Mouse (Mus musculus): ENCODE measurements around the gene Robo3.

Robo3 gene

DNA sequence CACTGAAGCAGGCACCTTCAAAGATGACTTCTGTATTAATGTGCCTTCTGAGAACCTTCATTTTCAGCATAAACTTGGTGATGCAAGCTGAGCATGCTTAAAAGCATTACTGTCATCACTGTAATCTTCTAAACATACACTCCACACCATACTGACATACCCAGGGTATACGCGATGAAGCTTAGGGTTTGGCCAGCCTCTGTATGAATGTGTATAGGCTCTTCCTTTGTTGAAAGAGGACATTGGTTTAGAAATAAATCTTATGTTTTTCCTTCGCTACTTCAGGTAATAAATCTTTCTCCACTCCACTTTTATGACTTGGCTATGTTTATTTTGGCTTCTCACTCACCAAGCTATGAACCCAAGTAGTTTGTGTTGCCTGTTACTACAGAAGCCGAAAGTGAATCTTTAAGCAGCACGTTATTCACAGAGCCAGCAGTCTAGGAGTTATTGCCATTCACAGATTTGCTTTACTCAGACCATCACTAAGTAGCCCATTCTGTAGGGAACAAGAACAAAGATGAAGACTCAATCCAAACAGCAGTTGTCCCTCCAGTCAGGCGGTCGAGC is 61.7 kb downstream of the Robo3 start:
- in situ Hi-C loops (cut with MboI; ENCODE audit: low sequenced_read_pairs) = no loop called here

DNA sequence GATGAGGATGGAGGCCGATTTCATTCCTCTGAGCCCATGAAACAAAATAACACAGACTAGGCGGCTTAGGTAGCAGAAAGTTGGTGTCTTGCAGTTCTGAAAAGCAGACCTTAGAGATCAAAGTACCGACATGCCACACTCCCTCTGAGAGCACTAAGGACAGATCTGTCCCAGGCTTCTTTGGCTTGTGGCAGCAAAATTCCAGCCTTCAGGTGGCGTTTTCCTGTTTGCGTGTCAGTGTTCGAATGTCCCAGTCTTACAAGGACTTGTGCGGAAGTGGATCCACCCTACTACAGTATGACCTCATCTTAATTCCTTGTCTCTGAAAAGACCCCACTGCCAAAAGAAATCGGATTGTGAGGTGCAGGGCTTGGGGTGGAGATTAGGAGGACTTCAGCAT is 64.2 kb downstream of the Robo3 start:
- in situ Hi-C loops (cut with MboI; ENCODE audit: low sequenced_read_pairs) = no loop called here

DNA sequence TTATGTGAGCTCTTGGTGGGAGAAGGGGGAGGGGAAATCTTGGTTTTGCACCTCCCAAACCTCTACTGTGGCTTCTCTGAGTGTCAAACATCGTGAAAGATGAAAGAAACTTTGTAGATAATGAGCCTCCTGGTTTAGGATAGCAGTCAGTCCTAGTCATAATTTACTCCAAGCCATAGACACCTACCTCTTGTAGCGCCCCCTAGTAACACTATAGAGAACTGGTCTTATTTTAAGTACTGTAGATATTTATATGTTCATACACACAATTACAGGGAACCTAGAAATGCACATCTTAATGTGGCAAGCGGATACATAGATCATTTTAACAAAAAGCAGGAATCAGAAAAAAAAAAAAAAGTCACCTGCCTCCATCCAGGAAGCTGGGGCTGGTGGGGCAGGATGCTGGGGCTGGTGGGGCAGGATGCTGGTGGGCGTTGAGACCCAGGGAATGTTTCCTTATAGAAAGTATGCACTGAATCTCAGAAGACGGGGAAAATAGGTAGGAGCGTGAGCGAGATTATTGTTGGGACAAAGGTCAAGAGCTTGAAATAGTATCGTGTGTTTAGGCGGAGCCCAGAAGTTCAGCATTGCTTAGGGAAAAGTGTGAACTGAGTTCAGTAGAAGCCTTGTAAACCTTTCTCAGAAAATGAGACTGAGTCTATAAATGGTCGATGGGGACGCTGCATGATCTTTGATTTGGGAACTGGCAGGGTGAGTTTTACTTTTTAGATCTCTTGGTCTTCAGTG is 64.8 kb downstream of the Robo3 start:
- in situ Hi-C loops (cut with MboI; ENCODE audit: low sequenced_read_pairs) = no loop called here

DNA sequence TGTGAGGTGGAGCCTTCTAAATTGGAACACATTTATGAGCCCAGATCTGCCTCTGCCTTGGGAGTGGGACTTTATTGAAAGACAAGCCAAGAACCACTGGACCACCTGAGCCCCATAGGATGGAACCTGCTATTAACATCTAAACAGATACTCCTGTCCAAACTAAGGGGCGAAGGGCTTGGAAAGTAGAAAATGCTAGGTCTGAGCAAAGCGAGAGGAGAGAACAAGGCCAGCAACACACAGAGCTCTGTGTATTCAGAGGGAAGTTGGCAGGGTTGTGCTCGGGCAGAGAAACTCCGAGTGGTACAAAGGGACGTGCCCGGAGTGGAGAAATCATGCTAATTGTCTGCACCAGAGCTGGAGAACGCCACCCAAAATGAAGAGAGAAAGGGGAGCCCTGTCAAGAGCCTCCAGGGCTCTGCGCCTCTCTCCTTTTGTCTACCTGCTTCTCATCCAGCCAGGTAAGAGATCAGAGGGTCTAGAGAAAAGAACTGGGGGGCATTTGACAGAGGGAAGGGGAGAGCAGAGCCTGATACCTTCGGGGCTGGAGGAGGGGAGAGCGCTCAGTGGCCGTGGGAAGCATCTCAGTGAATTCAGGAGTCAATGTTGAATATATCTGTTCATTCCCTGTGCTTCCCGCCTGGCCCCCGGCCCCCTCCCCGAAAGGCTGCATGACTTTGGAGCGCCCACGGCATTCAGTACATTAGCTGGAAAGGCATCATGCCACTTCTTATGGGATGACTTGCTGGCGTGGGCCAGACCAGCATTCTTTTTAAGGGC is 65.6 kb downstream of the Robo3 start, which contains the start of gene Hepacam:
Hepacam (plus strand) TSS at position 51 of the 780 bp plus-strand sequence.
- in situ Hi-C loops (cut with MboI; ENCODE audit: low sequenced_read_pairs) = no loop called here

DNA sequence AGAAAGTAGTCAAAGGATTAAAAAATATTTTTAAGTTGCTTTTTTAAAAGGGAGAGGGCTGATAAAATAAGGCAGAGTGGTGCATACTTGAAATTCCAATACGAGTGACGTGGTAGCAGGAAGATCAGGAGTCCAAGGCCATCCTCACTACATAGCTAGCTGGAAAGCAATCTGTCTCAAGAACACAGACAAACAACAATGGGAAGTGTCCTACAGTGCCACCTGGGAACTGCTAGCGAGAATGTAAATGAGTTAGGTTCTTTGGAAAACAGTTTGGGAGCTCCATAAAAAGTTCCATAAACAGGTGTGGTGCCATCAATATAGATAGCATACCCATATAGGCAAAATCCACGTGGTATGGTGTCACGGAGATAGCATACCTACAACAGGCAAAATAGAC is 67.3 kb downstream of the Robo3 start:
- in situ Hi-C loops (cut with MboI; ENCODE audit: low sequenced_read_pairs) = no loop called here

Data from CH12F3 (cell line).